Mouse (Mus musculus) gastrocnemius, postnatal 10 days (tissue): ENCODE data around the gene Ptprm. TPM values are rescaled to one million over a fixed set of nuclear protein-coding genes. Genes with fewer than 3 reads are reported as not detected.
A peak's percentile ranks its signal among the peaks of the same experiment; 100 is the strongest.

Experiments
- DNase-seq: peaks from one replicate; pipeline ENCODE4 v3.0.0; 2021; ENCODE audit warnings: mixed read lengths
- total RNA-seq, 2 experiments: library from RNA; stranded (reverse); gene quantifications; 2 replicates each; pipeline ENCODE4 v1.2.3; 2021

Ptprm gene
- total RNA-seq, 2 experiments from 2014 or later = 40.2 to 48.8 TPM

GRCm38 (mm10) chr17:67073139-67073538 lies 281.1 kb downstream of the Ptprm start:
- no peak for DNase-seq

- DNase-seq = peak; percentile 33
These were observed 282.8 kb downstream of the Ptprm start for GRCm38 (mm10) chr17:67071231-67072009.

GRCm38 (mm10) chr17:67063611-67064010 lies 290.6 kb downstream of the Ptprm start:
- no peak for DNase-seq

GRCm38 (mm10) chr17:67055681-67056080 lies 298.6 kb downstream of the Ptprm start:
- DNase-seq = no peak

- no peak for DNase-seq
These were observed 300.1 kb downstream of the Ptprm start for GRCm38 (mm10) chr17:67054202-67054601.

- DNase-seq = no peak
These were observed 301.5 kb downstream of the Ptprm start for GRCm38 (mm10) chr17:67052624-67053314.

GRCm38 (mm10) chr17:67047697-67048096 lies 306.6 kb downstream of the Ptprm start:
- DNase-seq = no peak

- DNase-seq = no peak
These were observed 315.7 kb downstream of the Ptprm start for GRCm38 (mm10) chr17:67038558-67038957.

GRCm38 (mm10) chr17:67033547-67033946 lies 320.7 kb downstream of the Ptprm start:
- no peak for DNase-seq

- no peak for DNase-seq
These were observed 322.2 kb downstream of the Ptprm start for GRCm38 (mm10) chr17:67032021-67032420.

- DNase-seq = no peak
These were observed 322.9 kb downstream of the Ptprm start for GRCm38 (mm10) chr17:67031341-67031740.

- no peak for DNase-seq
These were observed 327.0 kb downstream of the Ptprm start for GRCm38 (mm10) chr17:67027274-67027673.

GRCm38 (mm10) chr17:67016501-67016900 lies 337.8 kb downstream of the Ptprm start:
- no peak for DNase-seq

- DNase-seq = no peak
These were observed 341.0 kb downstream of the Ptprm start for GRCm38 (mm10) chr17:67013217-67013616.

GRCm38 (mm10) chr17:67011836-67012583 lies 342.2 kb downstream of the Ptprm start:
- no peak for DNase-seq

- DNase-seq = no peak
These were observed 344.1 kb downstream of the Ptprm start for GRCm38 (mm10) chr17:67010136-67010535.

- DNase-seq = no peak
These were observed 346.1 kb downstream of the Ptprm start for GRCm38 (mm10) chr17:67008137-67008536.

GRCm38 (mm10) chr17:67006740-67007385 lies 347.4 kb downstream of the Ptprm start:
- DNase-seq = peak; percentile 76

- no peak for DNase-seq
These were observed 357.4 kb downstream of the Ptprm start for GRCm38 (mm10) chr17:66996882-66997281.

- no peak for DNase-seq
These were observed 358.2 kb downstream of the Ptprm start for GRCm38 (mm10) chr17:66996016-66996415.

GRCm38 (mm10) chr17:66991815-66992214 lies 362.4 kb downstream of the Ptprm start:
- DNase-seq = no peak

- no peak for DNase-seq
These were observed 363.5 kb downstream of the Ptprm start for GRCm38 (mm10) chr17:66990761-66991160.
